Mouse (Mus musculus): ENCODE measurements around the gene Elk3. TPM values are rescaled to one million over a fixed set of nuclear protein-coding genes. Genes with fewer than 3 reads are reported as not detected.

Gene Elk3
- polyA plus RNA-seq, 1 experiment from 2014 or later = 53.9 TPM

DNA sequence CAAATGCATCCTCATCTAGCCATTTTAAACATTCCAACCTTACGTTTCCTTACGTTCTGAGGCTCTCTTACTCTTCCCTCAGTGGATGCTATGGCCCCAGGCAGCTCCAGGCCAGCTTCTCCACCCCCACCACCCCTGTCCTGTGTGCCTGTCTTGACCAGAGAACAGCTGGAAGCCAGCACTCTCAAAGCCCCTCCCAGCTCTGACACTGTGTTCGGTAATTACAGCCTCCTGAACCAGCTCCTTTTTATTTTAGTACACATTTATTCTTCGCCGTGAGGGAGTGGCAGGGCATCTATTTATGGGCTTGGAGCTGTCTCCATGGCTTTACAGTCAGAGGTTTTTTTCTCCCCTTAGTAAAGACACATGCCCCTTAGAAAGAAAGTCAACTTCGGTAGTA, 63.0 kb downstream of the Elk3 start:
- no peak overlapping the region for H3K27ac ChIP-seq
- no peak overlapping the region for H3K9ac ChIP-seq (ENCODE audit: low read depth, low read length)
- no peak overlapping the region for H3K4me3 ChIP-seq (replicated peaks; ENCODE audit: low read depth, low read length)
- H3K36me3 ChIP-seq (ENCODE audit: insufficient read depth, low read length) = 0 out of 2 replicates have a peak, but pooled peaks cover 10% of the 10 kb centered on the region
- ATAC-seq (replicated peaks; ENCODE audit: low FRiP score, low read depth) (0 out of 2 replicates have a peak, but pooled peaks have one; percentile 31), DNase-seq (ENCODE audit: low spot score) (peak; percentile 65)
- no peaks in the 10 kb centered on the region for H3K9me3 ChIP-seq (replicated peaks; ENCODE audit: low read length)
- H3K4me2 ChIP-seq (ENCODE audit: low read length) = no peak overlapping the region
- H3K4me1 ChIP-seq (replicated peaks; ENCODE audit: insufficient read depth, low read length) = 0 out of 2 replicates have a peak, but pooled peaks cover 6% of the 10 kb centered on the region
- WGBS = 35% methylated on average over 6 of the region's 6 CpGs
- no peak for TF ChIP-seq CTCF (IDR thresholded peaks at IDR 0.05; ENCODE audit: low read depth)
- H3K27me3 ChIP-seq (ENCODE audit: insufficient read depth, low read length) = no peaks in the 10 kb centered on the region

- Histone ChIP-seq H3K4me1 (replicated peaks; ENCODE audit: insufficient read depth, low read length) (0 out of 2 replicates have a peak, but pooled peaks cover 6% of the 10 kb centered on the region), H3K9me3 (replicated peaks; ENCODE audit: low read length) (no peaks in the 10 kb centered on the region), H3K27ac (no peak overlapping the region), H3K4me2 (ENCODE audit: low read length) (no peak overlapping the region), H3K36me3 (ENCODE audit: insufficient read depth, low read length) (0 out of 2 replicates have a peak, but pooled peaks cover 10% of the 10 kb centered on the region), H3K27me3 (ENCODE audit: insufficient read depth, low read length) (no peaks in the 10 kb centered on the region), H3K9ac (ENCODE audit: low read depth, low read length) (no peak overlapping the region), H3K4me3 (replicated peaks; ENCODE audit: low read depth, low read length) (no peak overlapping the region)
- no peak for DNase-seq (ENCODE audit: low spot score)
- no peak for TF ChIP-seq CTCF (IDR thresholded peaks at IDR 0.05; ENCODE audit: low read depth)
- ATAC-seq (replicated peaks; ENCODE audit: low FRiP score, low read depth) = no peak
- WGBS = 70% methylated on average over 12 of the region's 12 CpGs
Measured at GRCm38 (mm10) chr10:93247422-93247821, 63.5 kb downstream of the Elk3 start.

- Histone ChIP-seq H3K9me3 (replicated peaks; ENCODE audit: low read length) (no peaks in the 10 kb centered on the region), H3K27ac (no peak overlapping the region), H3K9ac (ENCODE audit: low read depth, low read length) (no peak overlapping the region), H3K4me1 (replicated peaks; ENCODE audit: insufficient read depth, low read length) (0 out of 2 replicates have a peak, but pooled peaks cover 2% of the 10 kb centered on the region), H3K4me3 (replicated peaks; ENCODE audit: low read depth, low read length) (no peak overlapping the region), H3K36me3 (ENCODE audit: insufficient read depth, low read length) (0 out of 2 replicates have a peak, but pooled peaks cover 7% of the 10 kb centered on the region), H3K27me3 (ENCODE audit: insufficient read depth, low read length) (no peaks in the 10 kb centered on the region), H3K4me2 (ENCODE audit: low read length) (no peak overlapping the region)
- DNase-seq (ENCODE audit: low spot score) = no peak
- no peak for TF ChIP-seq CTCF (IDR thresholded peaks at IDR 0.05; ENCODE audit: low read depth)
- 93% methylated on average over 7 of the region's 7 CpGs for WGBS
- no peak for ATAC-seq (replicated peaks; ENCODE audit: low FRiP score, low read depth)
Measured at GRCm38 (mm10) chr10:93246185-93246920, 64.6 kb downstream of the Elk3 start.

- Histone ChIP-seq H3K4me1 (replicated peaks; ENCODE audit: insufficient read depth, low read length) (no peaks in the 10 kb centered on the region), H3K4me3 (replicated peaks; ENCODE audit: low read depth, low read length) (no peak overlapping the region), H3K9me3 (replicated peaks; ENCODE audit: low read length) (no peaks in the 10 kb centered on the region), H3K36me3 (ENCODE audit: insufficient read depth, low read length) (peaks cover 10% of the 10 kb centered on the region; the same call in 1 of the 2 replicates), H3K27ac (no peak overlapping the region), H3K4me2 (ENCODE audit: low read length) (no peak overlapping the region), H3K9ac (ENCODE audit: low read depth, low read length) (no peak overlapping the region), H3K27me3 (ENCODE audit: insufficient read depth, low read length) (no peaks in the 10 kb centered on the region)
- no peak for TF ChIP-seq CTCF (IDR thresholded peaks at IDR 0.05; ENCODE audit: low read depth)
- DNase-seq (ENCODE audit: low spot score) (no peak), ATAC-seq (replicated peaks; ENCODE audit: low FRiP score, low read depth) (no peak)
- 66% methylated on average over 10 of the region's 10 CpGs for WGBS
Measured at GRCm38 (mm10) chr10:93244209-93244705, 66.7 kb downstream of the Elk3 start.

GRCm38 (mm10) chr10:93242861-93243260, 68.1 kb downstream of the Elk3 start:
- Histone ChIP-seq H3K27me3 (ENCODE audit: insufficient read depth, low read length) (no peaks in the 10 kb centered on the region), H3K4me2 (ENCODE audit: low read length) (no peak overlapping the region), H3K9me3 (replicated peaks; ENCODE audit: low read length) (no peaks in the 10 kb centered on the region), H3K9ac (ENCODE audit: low read depth, low read length) (no peak overlapping the region), H3K4me3 (replicated peaks; ENCODE audit: low read depth, low read length) (no peak overlapping the region), H3K27ac (no peak overlapping the region), H3K36me3 (ENCODE audit: insufficient read depth, low read length) (peaks cover 15% of the 10 kb centered on the region; the same call in 1 of the 2 replicates), H3K4me1 (replicated peaks; ENCODE audit: insufficient read depth, low read length) (no peaks in the 10 kb centered on the region)
- 17% methylated on average over 5 of the region's 5 CpGs for WGBS
- DNase-seq (ENCODE audit: low spot score) (no peak), ATAC-seq (replicated peaks; ENCODE audit: low FRiP score, low read depth) (no peak)
- TF ChIP-seq CTCF (IDR thresholded peaks at IDR 0.05; ENCODE audit: low read depth) = no peak

GRCm38 (mm10) chr10:93242208-93242607, 68.7 kb downstream of the Elk3 start:
- ATAC-seq (replicated peaks; ENCODE audit: low FRiP score, low read depth) (no peak), DNase-seq (ENCODE audit: low spot score) (no peak)
- no peak for TF ChIP-seq CTCF (IDR thresholded peaks at IDR 0.05; ENCODE audit: low read depth)
- Histone ChIP-seq H3K9me3 (replicated peaks; ENCODE audit: low read length) (no peaks in the 10 kb centered on the region), H3K27me3 (ENCODE audit: insufficient read depth, low read length) (no peaks in the 10 kb centered on the region), H3K9ac (ENCODE audit: low read depth, low read length) (no peak overlapping the region), H3K4me3 (replicated peaks; ENCODE audit: low read depth, low read length) (no peak overlapping the region), H3K4me1 (replicated peaks; ENCODE audit: insufficient read depth, low read length) (no peaks in the 10 kb centered on the region), H3K27ac (no peak overlapping the region), H3K4me2 (ENCODE audit: low read length) (no peak overlapping the region), H3K36me3 (ENCODE audit: insufficient read depth, low read length) (peaks cover 17% of the 10 kb centered on the region; the same call in 1 of the 2 replicates)
- 23% methylated on average over 3 of the region's 3 CpGs for WGBS
